Mouse (Mus musculus): Measurements from ENCODE around the gene Akap13.

The Akap13 gene

DNA sequence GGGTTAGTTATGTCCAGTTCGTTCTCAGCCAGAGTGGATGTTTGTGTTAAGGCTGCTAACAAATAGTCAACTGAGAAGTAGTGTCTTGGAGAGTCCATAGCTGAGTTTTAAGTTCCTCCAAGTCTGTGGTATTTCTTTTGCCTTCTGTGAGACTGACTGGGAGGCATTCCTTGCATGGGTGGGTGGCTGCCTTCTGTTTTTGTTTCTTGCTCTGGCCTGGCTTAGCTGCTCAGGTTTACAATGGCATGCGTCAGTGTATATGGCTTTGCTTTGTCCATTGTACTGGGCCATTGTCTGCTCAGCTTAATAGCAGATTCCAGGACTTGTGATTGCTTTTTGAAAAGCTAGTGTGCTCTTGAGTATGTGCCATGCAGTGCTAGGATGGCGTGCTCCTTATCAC lies 65.9 kb downstream of the Akap13 start:
- no peak for DNase-seq

DNA sequence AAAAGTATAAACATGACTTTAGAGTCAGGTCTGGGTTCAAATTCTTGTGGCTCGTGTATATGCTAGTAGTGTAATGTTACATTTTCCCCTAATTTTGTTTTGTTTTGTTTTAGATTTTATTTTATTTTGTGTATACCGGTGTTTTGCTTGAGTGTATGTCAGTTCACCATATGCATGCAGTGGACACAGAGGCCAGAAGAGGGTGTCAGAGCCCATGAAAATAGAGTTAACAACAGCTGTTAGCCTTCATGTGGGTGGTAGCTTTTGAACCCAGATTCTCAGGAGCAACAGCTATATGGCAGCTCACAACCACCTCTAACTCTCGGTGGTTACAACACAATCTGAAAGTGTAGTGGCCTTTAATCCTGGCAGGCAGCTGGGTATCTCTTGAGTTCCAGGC lies 66.9 kb downstream of the Akap13 start:
- no peak for DNase-seq

DNA sequence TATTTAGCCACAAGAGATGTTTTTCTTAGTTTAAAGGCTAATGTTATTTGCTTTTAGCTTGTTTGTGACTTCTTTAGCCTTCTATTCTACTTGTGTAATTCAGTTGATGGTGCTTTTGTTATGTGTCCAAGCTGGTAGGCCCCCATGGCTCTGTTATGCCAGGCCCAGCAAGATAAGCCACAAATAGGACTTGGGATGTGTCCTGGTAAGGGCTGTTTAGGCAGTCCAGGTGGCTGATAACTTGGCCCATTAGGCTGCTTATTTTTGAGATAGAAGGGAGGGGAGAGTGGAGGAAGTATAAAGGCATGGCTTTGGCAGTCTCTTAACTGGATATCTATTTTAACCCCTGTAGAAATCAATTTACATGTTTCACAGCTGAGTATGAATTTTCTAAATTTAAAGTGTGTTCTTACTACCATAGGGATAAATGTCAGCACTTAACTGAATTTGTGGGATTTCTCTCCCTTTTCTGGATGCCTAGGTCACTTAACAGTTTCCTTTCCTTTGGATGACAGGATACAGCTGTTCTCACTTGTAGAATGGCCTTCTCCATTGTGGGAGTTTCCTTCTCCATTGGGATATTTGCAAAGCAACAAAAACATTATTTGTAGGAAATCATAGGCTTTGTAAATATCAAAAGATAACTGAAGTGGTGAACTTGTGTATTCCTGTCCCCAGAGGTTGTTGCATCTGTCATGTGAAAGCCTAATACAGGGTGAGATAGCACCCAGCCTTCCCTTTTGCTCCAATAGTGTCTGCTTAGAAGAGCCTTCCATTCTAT lies 69.6 kb downstream of the Akap13 start:
- no peak for DNase-seq

- no peak for DNase-seq
Observed at GRCm38 (mm10) chr7:75525716-75526401, 70.5 kb downstream of the Akap13 start.

GRCm38 (mm10) chr7:75528751-75529150 lies 73.4 kb downstream of the Akap13 start:
- no peak for DNase-seq

- no peak for DNase-seq
Observed at GRCm38 (mm10) chr7:75529857-75530437, 74.6 kb downstream of the Akap13 start.

- no peak for DNase-seq
Observed at GRCm38 (mm10) chr7:75530642-75531041, 75.3 kb downstream of the Akap13 start.

DNA sequence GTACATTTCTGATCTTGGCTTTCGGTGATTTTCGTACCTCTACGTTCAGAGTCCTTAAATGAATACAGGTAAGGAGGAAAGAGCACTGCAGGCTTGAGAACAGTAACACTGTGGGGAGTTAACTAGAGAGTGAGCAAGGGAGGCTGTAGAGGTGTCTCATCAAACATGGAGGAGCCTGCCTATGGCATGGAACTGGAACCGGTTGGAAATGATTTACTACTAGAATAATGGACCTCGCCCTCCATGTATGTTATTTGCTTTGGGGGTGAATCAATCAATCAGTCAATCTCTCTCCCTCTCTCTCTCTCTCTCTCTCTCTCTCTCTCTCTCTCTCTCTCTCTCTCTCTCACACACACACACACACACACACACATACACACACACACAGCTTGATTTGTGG lies 77.7 kb downstream of the Akap13 start:
- no peak for DNase-seq

GRCm38 (mm10) chr7:75536298-75536697 lies 81.0 kb downstream of the Akap13 start:
- DNase-seq, result no peak

DNA sequence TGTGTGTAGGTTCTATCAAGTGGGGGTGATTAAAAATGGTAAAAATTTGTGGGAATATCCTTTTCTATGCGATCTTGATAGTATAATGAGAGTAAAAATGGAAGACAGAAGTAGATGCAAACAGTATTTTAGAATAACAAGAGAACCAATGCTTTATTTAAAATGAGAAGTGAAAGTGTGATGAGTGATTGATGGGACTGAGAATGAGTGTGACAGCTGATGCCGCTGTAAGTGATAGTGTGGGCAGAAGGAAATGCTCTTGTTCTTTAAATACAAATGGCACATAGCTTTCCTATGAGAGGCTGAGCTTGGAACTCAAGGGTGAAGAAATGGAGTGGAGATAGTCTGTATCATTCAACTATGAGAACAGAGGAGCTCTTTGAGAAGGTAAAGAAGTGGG lies 82.2 kb downstream of the Akap13 start:
- no peak for DNase-seq

DNA sequence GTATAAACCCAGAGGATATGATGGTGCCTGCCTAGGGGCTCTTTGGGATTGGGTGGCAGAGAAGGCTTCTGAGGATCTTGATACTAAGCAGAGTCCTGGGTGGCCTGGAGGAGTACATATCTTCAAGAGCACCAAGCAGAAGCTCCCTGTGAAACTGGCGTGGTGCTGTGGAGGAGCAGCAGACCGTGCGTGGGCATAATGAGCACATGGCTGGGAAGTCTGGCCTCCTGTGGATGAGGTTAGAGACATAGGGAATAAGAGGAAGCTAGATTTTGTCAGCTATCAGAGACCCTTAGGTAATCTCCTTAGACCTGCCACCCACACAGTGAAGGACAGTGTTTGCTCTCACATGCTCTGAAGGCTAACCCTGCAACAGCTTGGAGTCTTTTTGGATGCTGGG lies 83.2 kb downstream of the Akap13 start:
- DNase-seq, result no peak

GRCm38 (mm10) chr7:75539168-75539567 lies 83.8 kb downstream of the Akap13 start:
- DNase-seq, result no peak

GRCm38 (mm10) chr7:75549856-75550255 lies 94.5 kb downstream of the Akap13 start:
- DNase-seq, result no peak

GRCm38 (mm10) chr7:75550791-75551336 lies 95.5 kb downstream of the Akap13 start:
- no peak for DNase-seq

- DNase-seq, result no peak
Observed at GRCm38 (mm10) chr7:75553002-75553666, 97.8 kb downstream of the Akap13 start.

GRCm38 (mm10) chr7:75553667-75554045 lies 98.3 kb downstream of the Akap13 start:
- peak; percentile 29 for DNase-seq

- no peak for DNase-seq
Observed at GRCm38 (mm10) chr7:75554065-75554464, 98.7 kb downstream of the Akap13 start.

DNA sequence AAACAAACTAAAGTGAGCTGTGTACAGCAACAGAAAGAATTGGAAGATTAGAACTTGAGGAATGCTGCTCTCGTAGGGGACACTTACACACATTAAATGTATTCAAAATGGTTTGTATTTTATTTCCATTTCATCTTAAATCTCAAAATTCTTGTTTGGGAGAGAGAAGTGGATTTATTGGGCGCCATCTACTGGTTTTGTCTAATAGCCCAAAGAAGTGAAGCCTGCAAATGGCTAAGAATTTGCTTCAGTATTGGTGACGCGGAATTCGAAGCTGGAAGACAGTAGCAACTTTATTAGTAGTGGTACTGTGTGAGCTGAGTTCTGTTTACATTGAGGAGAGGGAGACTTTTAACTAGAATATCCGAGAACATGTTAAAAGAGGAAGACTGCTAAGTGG lies 100.6 kb downstream of the Akap13 start:
- DNase-seq, result no peak

DNA sequence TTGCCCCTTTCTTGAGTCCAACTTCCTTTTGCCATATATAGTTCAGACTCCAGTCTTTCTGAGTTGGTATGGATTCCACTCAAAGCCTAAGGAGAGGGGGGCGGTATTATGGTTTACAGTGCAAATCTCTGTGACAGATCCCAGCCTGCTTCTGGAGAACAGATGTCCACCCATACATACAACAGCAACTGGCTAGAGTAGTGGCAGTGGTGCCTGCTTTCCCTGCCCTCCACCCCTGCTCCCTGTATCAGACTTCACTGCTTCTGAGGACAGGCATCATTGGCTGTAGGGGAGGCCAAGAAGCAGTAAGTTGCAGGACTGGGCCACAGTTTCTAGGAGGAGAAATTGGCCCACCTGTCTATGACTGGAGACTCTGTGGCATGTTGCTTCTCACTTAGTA lies 102.9 kb downstream of the Akap13 start:
- no peak for DNase-seq

- no peak for DNase-seq
Observed at GRCm38 (mm10) chr7:75559119-75559518, 103.8 kb downstream of the Akap13 start.

- no peak for DNase-seq
Observed at GRCm38 (mm10) chr7:75559915-75560314, 104.6 kb downstream of the Akap13 start.

- DNase-seq, result no peak
Observed at GRCm38 (mm10) chr7:75560566-75560965, 105.2 kb downstream of the Akap13 start.

GRCm38 (mm10) chr7:75561134-75561533 lies 105.8 kb downstream of the Akap13 start:
- DNase-seq, result no peak

Data from liver (tissue).